Mouse (Mus musculus) liver, adult 2 months (tissue): ENCODE measurements around the gene Gm525.

Experiments
- CTCF ChIP-seq: fragments of 200-500 bp; IDR thresholded peaks from 2 replicates; pipeline ENCODE4 v1.5.1; 2011; ENCODE audit warnings: low read depth, low read length, control low read depth
- POLR2A ChIP-seq: fragments of 200-500 bp; IDR thresholded peaks from 2 replicates; pipeline ENCODE4 v1.6.1; 2011; ENCODE audit warnings: low read length, control low read depth; ENCODE audit not compliant: insufficient read depth; ENCODE audit errors: extremely low read depth

DNA sequence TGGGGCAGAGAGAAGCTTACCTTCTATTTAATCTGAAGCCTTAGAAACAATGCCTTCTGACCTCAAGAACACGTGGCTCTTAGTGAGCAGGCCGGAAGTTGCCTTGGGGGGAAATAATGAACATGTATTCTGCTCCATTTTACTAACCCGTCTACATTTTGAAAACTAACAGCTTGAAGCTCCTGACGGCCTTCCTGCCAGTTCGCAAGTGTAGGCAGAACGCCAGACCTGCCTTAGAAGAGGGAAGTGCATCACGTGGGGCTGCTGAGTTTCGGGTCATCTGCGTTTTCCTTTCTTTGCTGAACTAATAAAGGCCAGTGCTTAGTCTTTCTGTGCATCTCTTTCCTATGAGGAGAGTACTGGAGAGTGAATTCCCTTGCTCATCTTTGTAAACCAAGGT lies 19.1 kb downstream of the Gm525 start:
- TF ChIP-seq CTCF (no peak), POLR2A (no peak)
